Mouse (Mus musculus): ENCODE results near the gene Efcc1. TPM values are rescaled to one million over a fixed set of nuclear protein-coding genes. Genes with fewer than 3 reads are reported as not detected.
A peak's percentile ranks its signal among the peaks of the same experiment; 100 is the strongest.

Gene Efcc1
- 0.46 and 0.73 TPM in 2 replicates for polyA plus RNA-seq (2016; fragmentation: Nextera tagmentation; extraction: Ambion mirVana)

DNA sequence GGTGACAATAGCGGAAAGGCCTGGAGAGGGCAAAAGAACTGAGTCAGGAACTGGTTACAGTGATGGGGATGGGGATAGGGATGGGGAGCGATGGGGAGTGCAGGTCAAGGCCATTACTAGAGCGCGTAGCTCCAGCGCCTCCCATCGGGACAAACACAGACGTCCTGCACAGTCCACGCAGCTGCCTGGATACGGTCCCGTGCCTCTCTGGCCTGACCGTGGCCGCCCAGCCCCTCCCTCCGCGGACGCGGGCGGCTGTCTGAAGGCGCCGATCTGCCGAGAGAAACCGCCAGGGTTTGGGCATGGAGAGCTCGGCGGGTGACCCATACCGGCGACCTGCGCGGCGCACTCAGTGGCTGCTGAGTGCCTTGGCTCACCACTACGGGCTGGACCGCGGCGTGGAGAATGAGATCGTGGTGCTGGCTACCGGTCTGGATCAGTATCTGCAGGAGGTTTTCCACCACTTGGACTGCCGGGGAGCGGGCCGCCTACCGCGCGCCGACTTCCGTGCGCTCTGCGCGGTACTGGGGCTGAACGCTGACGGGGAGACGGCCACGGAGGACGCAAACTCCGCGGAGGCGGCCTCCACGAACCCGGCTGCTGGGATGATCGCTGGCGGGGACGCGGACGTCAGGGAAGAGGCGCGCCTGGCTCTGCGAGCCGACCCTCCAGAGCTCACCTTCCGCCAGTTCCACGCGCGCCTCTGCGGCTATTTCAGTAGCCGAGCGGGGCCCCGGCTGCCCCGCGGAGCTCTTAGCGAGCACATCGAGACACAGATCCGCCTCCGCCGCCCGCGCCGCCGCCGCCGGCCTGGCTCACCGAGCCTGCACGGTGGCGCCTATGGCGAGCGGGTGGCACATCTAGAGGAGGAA, at the start of gene Efcc1:
TSS of gene Efcc1 (plus strand) at position 279 of the 872 bp plus-strand sequence.
- H3K9ac ChIP-seq, result peak within 1 kb of the TSS; percentile 67
- WGBS, result under 1% methylated on average over 90 of the region's 90 CpGs
- H3K4me1 ChIP-seq (replicated peaks), result peaks cover 37% of the 10 kb centered on the region
- H3K36me3 ChIP-seq, result no peaks in the 10 kb centered on the region
- peaks cover 78% of the 10 kb centered on the region for H3K27me3 ChIP-seq (replicated peaks)
- H3K4me3 ChIP-seq, result peak within 1 kb of the TSS; percentile 62
- no peak within 1 kb of the TSS for H3K27ac ChIP-seq (ENCODE audit: poor library complexity, severe bottlenecking)
- peak; percentile 40; the same call in 1 of the 2 replicates for ATAC-seq (ENCODE audit: insufficient number of reproducible peaks, low FRiP score)
- H3K9me3 ChIP-seq (replicated peaks), result no peaks in the 10 kb centered on the region
- peak within 1 kb of the TSS; percentile 84 for H3K4me2 ChIP-seq

DNA sequence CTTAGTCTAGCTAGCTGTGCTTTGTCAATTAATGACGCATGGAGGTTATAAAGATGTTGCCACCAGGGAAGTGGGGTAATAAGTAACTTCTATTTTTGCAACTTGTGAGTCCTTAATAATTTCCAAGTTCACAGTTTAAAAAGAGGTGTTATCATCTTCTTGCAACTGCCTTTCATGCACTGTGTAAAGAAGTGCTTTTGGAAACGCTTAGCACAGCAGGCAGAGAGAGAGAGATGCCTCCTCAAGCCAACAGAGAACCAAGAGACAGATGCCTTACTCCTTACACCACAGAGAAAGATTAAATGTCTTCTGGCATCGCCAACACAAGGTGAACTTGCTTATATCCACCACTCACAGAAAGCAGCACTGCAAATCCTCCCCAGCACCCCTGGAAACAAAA, 34.7 kb upstream of the Efcc1 start:
- no peak for ATAC-seq (ENCODE audit: insufficient number of reproducible peaks, low FRiP score)
- Histone ChIP-seq H3K4me3 (no peak overlapping the region), H3K4me1 (replicated peaks) (no peaks in the 10 kb centered on the region), H3K27ac (ENCODE audit: poor library complexity, severe bottlenecking) (no peak overlapping the region), H3K9ac (no peak overlapping the region), H3K27me3 (replicated peaks) (peaks cover 7% of the 10 kb centered on the region), H3K9me3 (replicated peaks) (peaks cover 5% of the 10 kb centered on the region; the same call in 1 of the 2 replicates), H3K36me3 (no peaks in the 10 kb centered on the region), H3K4me2 (no peak overlapping the region)
- 64% methylated on average over 3 of the region's 3 CpGs for WGBS

DNA sequence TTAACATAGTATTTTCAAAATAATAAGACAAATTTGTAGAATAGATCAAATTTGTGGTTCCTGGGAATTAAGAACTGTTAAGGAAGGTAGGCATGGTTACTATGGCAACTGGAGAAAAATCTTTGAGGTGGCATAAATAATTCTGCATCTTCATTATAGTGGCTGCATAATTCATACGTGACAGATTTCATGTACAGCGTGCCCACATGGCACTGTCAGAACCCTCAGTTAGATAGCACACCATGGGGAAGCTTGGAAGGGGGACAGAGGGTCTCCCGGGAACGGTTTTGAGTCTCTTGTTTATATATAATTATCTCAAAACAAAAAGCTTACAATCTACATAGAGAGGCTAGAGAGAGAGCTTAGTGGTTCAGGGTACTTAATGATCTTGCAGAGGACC, 34.1 kb upstream of the Efcc1 start:
- H3K9ac ChIP-seq, result no peak overlapping the region
- no peaks in the 10 kb centered on the region for H3K4me1 ChIP-seq (replicated peaks)
- no peaks in the 10 kb centered on the region for H3K36me3 ChIP-seq
- H3K4me3 ChIP-seq, result no peak overlapping the region
- ATAC-seq (ENCODE audit: insufficient number of reproducible peaks, low FRiP score), result no peak
- no peak overlapping the region for H3K4me2 ChIP-seq
- H3K27ac ChIP-seq (ENCODE audit: poor library complexity, severe bottlenecking), result no peak overlapping the region
- H3K9me3 ChIP-seq (replicated peaks), result peaks cover 5% of the 10 kb centered on the region; the same call in 1 of the 2 replicates
- H3K27me3 ChIP-seq (replicated peaks), result peaks cover 7% of the 10 kb centered on the region
- 91% methylated on average over 4 of the region's 4 CpGs for WGBS

DNA sequence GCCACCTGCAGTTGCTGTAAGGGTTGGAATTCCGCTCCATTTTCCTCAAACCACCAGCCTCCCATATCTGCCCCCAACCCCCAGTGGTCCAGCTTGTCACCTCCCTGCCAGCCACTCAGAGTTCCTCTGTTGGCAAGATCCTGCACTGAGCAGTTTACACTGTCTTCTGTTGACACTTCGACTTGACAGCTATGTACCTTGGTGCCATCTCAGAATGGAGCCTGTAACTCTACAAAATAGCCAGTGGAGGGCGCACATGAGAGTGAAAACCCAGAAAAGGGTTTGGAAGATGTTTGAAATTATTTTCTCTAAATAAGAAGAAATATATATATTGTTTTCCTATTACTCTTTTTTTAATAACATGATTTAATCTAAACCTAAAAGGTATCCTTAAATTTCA, 24.4 kb upstream of the Efcc1 start:
- no peak overlapping the region for H3K27ac ChIP-seq (ENCODE audit: poor library complexity, severe bottlenecking)
- no peaks in the 10 kb centered on the region for H3K4me1 ChIP-seq (replicated peaks)
- H3K4me3 ChIP-seq, result no peak overlapping the region
- H3K27me3 ChIP-seq (replicated peaks), result 0 out of 2 replicates have a peak, but pooled peaks cover 4% of the 10 kb centered on the region
- H3K36me3 ChIP-seq, result no peaks in the 10 kb centered on the region
- 42% methylated on average over 3 of the region's 3 CpGs for WGBS
- H3K9ac ChIP-seq, result no peak overlapping the region
- no peak for ATAC-seq (ENCODE audit: insufficient number of reproducible peaks, low FRiP score)
- H3K4me2 ChIP-seq, result no peak overlapping the region
- no peaks in the 10 kb centered on the region for H3K9me3 ChIP-seq (replicated peaks)

GRCm38 (mm10) chr6:87712311-87712710, 18.4 kb upstream of the Efcc1 start:
- Histone ChIP-seq H3K36me3 (no peaks in the 10 kb centered on the region), H3K27me3 (replicated peaks) (0 out of 2 replicates have a peak, but pooled peaks cover 7% of the 10 kb centered on the region), H3K4me1 (replicated peaks) (no peaks in the 10 kb centered on the region), H3K4me3 (no peak overlapping the region), H3K9ac (no peak overlapping the region), H3K9me3 (replicated peaks) (no peaks in the 10 kb centered on the region), H3K4me2 (no peak overlapping the region), H3K27ac (ENCODE audit: poor library complexity, severe bottlenecking) (no peak overlapping the region)
- no peak for ATAC-seq (ENCODE audit: insufficient number of reproducible peaks, low FRiP score)
- 81% methylated on average over 4 of the region's 4 CpGs for WGBS

GRCm38 (mm10) chr6:87714091-87714490, 16.6 kb upstream of the Efcc1 start:
- H3K36me3 ChIP-seq, result no peaks in the 10 kb centered on the region
- ATAC-seq (ENCODE audit: insufficient number of reproducible peaks, low FRiP score), result no peak
- 0 out of 2 replicates have a peak, but pooled peaks cover 7% of the 10 kb centered on the region for H3K27me3 ChIP-seq (replicated peaks)
- H3K9ac ChIP-seq, result no peak overlapping the region
- no peak overlapping the region for H3K4me3 ChIP-seq
- 71% methylated on average over 4 of the region's 4 CpGs for WGBS
- no peaks in the 10 kb centered on the region for H3K9me3 ChIP-seq (replicated peaks)
- no peaks in the 10 kb centered on the region for H3K4me1 ChIP-seq (replicated peaks)
- H3K4me2 ChIP-seq, result no peak overlapping the region
- no peak overlapping the region for H3K27ac ChIP-seq (ENCODE audit: poor library complexity, severe bottlenecking)

DNA sequence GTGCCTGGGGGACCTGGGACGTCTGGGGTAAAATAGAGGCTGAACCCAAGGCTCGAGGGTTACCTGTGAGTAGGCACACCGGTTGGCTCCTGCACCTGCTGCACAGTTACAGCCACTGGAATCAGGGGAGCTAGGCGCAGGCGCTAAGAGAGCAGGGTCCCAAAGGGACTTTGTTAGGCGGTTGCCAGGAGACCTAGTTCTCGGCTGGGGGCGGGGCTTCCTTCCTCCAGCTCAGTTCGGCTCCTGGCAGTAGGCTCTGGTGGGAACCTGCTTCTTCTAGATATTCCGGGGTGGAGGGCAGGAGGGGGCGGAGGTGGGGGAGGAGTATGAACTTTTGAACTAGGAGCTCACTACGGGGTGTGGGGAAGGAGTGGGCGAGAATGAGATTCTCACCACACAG, 8.0 kb upstream of the Efcc1 start:
- Histone ChIP-seq H3K9me3 (replicated peaks) (no peaks in the 10 kb centered on the region), H3K4me2 (peak overlapping the region; percentile 4; the same call in 1 of the 2 replicates), H3K9ac (no peak overlapping the region), H3K4me3 (no peak overlapping the region), H3K27me3 (replicated peaks) (0 out of 2 replicates have a peak, but pooled peaks cover 4% of the 10 kb centered on the region), H3K4me1 (replicated peaks) (peaks cover 6% of the 10 kb centered on the region; the same call in 1 of the 2 replicates), H3K36me3 (no peaks in the 10 kb centered on the region), H3K27ac (ENCODE audit: poor library complexity, severe bottlenecking) (no peak overlapping the region)
- 8% methylated on average over 13 of the region's 13 CpGs for WGBS
- peak; percentile 39; the same call in 1 of the 2 replicates for ATAC-seq (ENCODE audit: insufficient number of reproducible peaks, low FRiP score)

- Histone ChIP-seq H3K9me3 (replicated peaks) (no peaks in the 10 kb centered on the region), H3K4me1 (replicated peaks) (peaks cover 10% of the 10 kb centered on the region; the same call in 1 of the 2 replicates), H3K36me3 (no peaks in the 10 kb centered on the region), H3K9ac (no peak overlapping the region), H3K4me2 (no peak overlapping the region), H3K4me3 (no peak overlapping the region), H3K27ac (ENCODE audit: poor library complexity, severe bottlenecking) (no peak overlapping the region), H3K27me3 (replicated peaks) (peaks cover 28% of the 10 kb centered on the region)
- WGBS, result 73% methylated on average over 7 of the region's 7 CpGs
- no peak for ATAC-seq (ENCODE audit: insufficient number of reproducible peaks, low FRiP score)
These were observed 5.3 kb upstream of the Efcc1 start for GRCm38 (mm10) chr6:87725267-87725912.

GRCm38 (mm10) chr6:87728102-87728501, 2.6 kb upstream of the Efcc1 start:
- no peak overlapping the region for H3K27ac ChIP-seq (ENCODE audit: poor library complexity, severe bottlenecking)
- H3K4me2 ChIP-seq, result no peak overlapping the region
- ATAC-seq (ENCODE audit: insufficient number of reproducible peaks, low FRiP score), result no peak
- no peaks in the 10 kb centered on the region for H3K36me3 ChIP-seq
- H3K4me3 ChIP-seq, result no peak overlapping the region
- no peak overlapping the region for H3K9ac ChIP-seq
- peaks cover 55% of the 10 kb centered on the region for H3K27me3 ChIP-seq (replicated peaks)
- 44% methylated on average over 3 of the region's 3 CpGs for WGBS
- H3K9me3 ChIP-seq (replicated peaks), result no peaks in the 10 kb centered on the region
- peaks cover 26% of the 10 kb centered on the region for H3K4me1 ChIP-seq (replicated peaks)

DNA sequence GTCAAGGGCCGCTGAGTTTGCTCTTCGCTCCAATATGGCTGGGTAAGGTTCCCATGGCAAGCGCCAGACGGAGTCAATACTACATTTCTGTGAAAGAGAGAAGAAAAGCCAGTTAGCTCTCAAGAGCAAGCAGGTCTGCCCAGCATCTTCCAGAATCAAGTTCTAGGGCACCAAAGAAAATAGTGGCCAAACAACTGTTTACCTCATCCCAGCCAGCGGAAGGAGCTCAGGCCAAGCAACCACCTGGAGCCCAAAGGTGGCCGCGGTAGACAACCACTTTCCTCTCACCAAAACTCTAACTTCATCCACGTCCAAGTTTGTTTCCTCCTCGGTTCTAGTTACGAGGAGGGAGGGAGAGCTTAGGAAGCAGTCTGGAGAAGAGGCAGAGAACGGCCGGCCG, 528 bp upstream of the Efcc1 start:
- ATAC-seq (ENCODE audit: insufficient number of reproducible peaks, low FRiP score), result no peak
- 14% methylated on average over 13 of the region's 13 CpGs for WGBS
- Histone ChIP-seq H3K9me3 (replicated peaks) (no peaks in the 10 kb centered on the region), H3K27me3 (replicated peaks) (peaks cover 74% of the 10 kb centered on the region), H3K4me3 (peak overlapping the region; percentile 62), H3K9ac (no peak overlapping the region), H3K27ac (ENCODE audit: poor library complexity, severe bottlenecking) (no peak overlapping the region), H3K36me3 (no peaks in the 10 kb centered on the region), H3K4me2 (peak overlapping the region; percentile 84), H3K4me1 (replicated peaks) (peaks cover 37% of the 10 kb centered on the region)

DNA sequence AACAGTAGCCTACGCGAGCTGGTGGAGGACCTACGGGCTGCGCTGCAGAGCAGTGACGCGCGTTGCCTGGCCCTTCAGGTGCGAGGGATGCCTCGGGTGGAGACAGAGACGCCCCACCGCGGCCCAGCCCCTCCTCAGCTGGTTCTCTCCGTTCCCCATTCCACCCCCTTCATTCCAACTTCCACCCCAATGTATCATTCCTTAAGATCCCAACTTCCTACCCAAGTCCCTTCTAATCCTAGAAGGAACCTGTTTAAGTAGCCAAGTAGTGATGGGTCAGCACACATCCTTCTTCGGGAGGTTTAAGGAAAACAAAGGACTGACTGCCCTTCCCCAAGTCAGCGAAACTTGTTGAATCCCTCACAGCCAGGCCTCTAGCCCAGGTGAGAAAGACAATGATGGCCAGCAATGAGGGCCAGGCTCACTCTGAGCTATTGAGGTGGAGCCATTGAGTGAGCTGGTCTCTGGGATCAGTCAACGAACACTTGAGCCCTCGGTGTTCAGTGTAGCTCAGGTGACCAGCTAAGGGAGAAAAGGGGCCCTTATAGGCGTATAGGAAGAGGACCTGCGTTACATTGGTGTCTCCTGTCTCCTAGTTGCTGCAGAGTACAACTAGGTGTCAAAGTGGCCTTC, 910 bp downstream of the Efcc1 start:
- Histone ChIP-seq H3K36me3 (no peaks in the 10 kb centered on the region), H3K27me3 (replicated peaks) (peaks cover 85% of the 10 kb centered on the region), H3K4me1 (replicated peaks) (peaks cover 37% of the 10 kb centered on the region), H3K4me3 (peak overlapping the region; percentile 62), H3K9me3 (replicated peaks) (no peaks in the 10 kb centered on the region), H3K9ac (peak overlapping the region; percentile 67), H3K27ac (ENCODE audit: poor library complexity, severe bottlenecking) (no peak overlapping the region), H3K4me2 (peak overlapping the region; percentile 84)
- 3% methylated on average over 19 of the region's 19 CpGs for WGBS
- ATAC-seq (ENCODE audit: insufficient number of reproducible peaks, low FRiP score), result peak; percentile 16; the same call in 1 of the 2 replicates

Data from heart, embryonic 12.5 days (tissue).